Mouse (Mus musculus): ENCODE measurements around the gene Utp6.
"Not testable (repeated sequence)": the region's sequence is repeated elsewhere in the genome, so short reads cannot be mapped to it uniquely, and the experiment has no call there.

Gene Utp6

DNA sequence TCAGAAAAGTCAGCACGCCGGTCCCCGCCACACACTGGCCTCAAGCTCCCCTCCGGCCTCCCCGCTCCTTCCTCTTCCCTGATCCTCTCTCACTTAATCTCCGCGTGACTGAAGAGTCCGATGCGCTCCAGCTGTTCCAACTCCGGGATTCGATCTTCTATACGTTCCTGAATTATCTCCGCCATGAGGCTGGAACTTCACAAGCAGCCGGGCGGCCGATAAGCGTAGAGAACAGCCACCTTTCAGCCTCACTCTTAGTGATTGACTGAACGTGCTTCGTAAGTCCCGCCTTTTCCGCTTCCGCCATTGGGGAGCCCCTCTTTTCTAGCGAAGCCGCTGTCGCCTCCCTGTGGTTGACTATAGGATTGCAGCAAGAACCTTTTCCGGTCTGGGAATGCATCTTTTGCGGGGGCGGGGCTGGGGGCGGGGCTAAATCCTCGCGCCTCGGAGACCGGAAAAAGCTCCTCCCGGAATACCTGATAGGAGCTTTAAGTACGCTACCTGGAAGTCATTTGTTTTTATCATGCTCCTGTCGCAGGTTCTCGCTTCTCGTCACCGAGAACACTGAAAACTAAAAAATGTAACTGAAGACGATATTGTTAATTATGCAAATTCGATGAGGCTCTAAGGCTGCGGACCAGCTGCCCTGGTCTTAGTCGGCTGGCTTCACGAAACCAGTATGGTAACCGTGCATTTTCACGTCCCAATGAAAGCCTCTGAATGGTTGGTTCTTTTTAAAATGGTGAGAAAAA, at the start of gene Utp6:
Gene Utp6 (minus strand): TSS at position 266 of the 752 bp plus-strand sequence.
- peak; percentile 100 for DNase-seq (ENCODE audit: low read depth, low spot score)

DNA sequence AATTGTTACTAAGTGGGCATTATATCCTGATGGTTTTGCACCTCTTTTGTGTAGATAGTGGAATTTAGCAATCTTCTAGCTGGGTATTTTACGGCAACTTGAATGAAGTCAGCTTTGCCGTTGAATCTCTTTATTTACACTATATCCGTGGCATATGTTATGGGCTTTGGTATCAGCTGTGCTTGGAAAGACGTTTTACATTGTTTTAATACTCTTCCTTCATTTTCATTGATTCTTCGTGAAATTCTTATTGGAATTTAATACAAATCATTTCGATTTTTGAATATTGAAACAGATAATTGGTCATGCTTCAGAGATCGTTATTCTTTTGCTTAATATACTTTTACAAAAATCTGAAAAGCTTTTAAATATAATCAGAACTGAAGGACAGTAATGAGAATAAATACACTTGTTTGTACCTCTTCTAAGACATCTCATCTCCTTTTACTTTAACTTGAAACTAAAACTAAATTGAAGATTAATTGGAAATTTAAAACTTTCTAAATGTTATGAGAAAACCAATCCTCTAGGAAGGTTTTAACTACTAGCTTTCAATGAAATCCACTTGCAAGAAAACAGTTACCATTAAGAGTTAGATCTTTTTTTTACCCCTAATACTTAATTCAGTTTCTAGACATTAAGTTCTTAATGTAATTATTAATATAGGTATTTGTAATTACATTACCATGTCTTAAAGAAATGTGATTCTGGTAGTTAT, 32.2 kb upstream of the Utp6 start:
- DNase-seq (ENCODE audit: low read depth, low spot score) = peak; percentile 19

DNA sequence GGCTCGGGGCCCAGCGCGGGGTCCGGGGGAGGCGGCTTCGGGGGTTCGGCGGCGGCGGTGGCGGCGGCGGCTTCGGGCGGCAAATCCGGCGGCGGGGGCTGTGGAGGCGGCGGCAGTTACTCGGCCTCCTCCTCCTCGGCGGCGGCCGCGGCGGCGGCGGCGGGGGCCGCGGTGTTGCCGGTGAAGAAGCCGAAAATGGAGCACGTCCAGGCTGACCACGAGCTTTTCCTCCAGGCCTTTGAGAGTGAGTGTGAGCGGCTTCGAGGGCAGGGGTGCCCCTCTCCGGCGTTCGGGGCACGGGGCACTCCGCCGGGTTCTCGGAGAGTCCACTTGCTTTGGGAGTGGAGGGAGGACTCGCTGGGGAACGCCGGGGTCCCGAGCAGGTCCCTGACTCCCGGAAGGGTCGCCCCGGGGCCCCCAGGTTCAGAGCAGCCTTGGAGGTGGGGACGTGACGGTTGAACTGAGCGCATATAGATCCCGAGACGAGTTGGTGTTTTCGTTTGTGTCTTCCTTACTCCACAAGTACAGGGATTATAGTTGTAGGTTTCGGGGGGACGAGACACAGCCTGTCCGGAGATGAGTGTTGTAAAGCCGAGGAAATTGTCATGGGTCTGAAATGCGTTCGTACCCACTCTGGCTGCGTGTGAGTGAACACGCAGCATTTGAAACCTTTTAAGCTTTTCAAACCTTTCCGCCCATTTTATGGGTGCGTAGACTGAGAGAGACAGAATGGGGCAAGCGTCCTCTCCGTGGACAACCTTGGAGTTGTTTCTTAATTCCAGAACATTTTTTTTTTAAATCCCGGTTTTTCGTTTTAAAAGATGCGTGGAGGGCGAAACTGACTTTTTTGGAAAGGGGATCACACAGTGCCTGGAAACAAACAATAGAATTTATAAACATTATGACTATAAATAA, 31.4 kb upstream of the Utp6 start:
- peak; percentile 47 for DNase-seq (ENCODE audit: low read depth, low spot score)

DNA sequence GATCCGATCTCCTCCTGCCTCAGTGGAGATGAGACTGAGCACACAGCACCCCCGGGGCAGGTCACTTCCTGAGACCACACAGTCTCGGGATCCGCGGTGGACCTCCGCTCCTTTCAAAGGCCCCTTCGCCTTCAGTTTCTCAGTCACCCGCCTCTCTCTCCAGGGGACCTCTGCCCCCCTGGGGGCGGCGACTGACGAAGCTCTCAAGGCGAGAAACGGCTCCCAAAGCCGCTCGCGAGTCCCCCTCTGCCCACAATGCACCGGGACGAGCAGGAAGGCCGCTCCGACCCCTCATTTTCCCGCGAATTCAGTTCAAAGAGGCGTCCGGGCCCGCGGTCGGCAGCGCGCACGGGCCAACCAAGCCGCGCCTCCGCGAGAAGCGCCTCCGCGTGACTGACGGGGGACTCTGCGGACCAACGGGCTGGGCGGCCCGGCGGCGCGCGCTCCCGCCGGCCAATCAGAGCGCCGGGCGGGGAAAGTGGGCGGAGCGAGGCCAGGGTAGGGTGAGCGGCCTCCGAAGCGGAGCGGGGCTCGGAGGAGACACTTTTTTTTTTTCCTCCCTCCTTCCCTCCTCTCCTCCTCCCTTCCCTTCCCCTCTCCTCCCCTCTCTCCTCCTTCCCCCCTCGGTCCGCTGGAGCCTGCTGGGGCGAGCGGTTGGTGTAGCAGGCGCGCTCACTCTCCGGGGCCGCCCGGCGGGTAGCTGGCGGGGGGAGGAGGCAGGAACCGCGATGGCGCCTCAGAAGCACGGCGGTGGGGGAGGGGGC, 30.6 kb upstream of the Utp6 start, which contains the start of gene Suz12:
Gene Suz12 (plus strand): TSS at position 515 of the 764 bp plus-strand sequence.
- DNase-seq (ENCODE audit: low read depth, low spot score) = peak; percentile 94

DNA sequence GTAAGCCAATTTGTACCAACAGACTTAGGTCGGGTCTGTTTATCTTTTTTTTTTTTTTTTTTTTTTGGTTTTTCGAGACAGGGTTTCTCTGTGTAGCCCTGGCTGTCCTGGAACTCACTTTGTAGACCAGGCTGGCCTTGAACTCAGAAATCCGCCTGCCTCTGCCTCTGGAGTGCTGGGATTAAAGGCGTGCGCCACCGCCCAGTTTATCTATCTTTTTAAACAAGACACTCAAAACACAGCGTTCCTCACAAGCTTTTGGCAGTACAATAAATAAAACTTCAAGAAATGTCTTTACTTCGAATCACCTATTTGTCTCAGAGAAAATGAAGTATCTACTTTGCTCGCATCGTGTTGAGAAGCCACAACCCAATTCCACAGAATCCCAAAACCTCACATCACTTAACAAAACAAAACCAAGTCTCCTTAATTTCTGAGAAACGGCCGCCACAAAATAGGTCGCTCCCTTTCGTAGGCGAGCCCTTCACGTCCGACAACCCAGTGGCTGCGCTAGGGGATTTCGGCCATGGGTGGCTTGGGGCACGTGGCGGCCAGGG, 29.9 kb upstream of the Utp6 start:
- peak; percentile 52 for DNase-seq (ENCODE audit: low read depth, low spot score)

DNA sequence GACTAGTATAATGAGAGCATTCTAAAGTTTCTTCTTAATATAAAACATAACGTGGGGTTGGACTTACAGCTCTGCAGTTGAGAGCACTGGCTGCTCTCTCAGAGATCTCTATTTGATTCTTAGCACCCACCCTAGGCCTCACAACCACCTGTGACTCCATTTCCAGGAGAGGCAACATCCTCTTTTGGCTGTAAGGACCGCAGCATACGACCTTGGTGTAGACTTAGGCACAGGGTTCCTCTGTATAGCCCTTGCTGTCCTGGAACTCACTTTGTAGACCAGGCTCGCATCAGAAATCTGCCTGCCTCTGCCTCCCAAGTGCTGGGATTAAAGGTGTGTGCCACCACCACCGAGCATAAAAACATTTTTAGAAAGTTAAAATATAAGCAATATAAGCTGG, 29.4 kb upstream of the Utp6 start:
- DNase-seq (ENCODE audit: low read depth, low spot score) = no peak

DNA sequence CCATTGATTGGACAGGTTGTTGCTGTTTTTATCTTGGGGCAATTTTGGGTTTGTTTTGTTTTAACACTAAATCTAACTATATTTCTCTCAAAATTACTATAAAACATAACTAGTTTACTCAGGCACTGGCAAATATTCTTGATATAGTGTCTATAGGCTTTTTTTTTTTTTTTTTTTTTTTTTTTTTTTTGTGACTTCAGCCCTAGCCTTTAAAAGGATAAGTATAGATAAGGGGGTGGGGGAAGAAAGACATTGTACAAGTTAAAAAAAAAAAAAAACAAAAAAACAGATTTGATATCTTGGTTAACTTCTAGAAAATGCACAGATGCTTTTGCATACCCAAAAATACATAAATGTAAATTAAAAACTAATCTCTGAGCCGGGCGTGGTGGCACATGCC, 27.9 kb upstream of the Utp6 start:
- no peak for DNase-seq (ENCODE audit: low read depth, low spot score)

DNA sequence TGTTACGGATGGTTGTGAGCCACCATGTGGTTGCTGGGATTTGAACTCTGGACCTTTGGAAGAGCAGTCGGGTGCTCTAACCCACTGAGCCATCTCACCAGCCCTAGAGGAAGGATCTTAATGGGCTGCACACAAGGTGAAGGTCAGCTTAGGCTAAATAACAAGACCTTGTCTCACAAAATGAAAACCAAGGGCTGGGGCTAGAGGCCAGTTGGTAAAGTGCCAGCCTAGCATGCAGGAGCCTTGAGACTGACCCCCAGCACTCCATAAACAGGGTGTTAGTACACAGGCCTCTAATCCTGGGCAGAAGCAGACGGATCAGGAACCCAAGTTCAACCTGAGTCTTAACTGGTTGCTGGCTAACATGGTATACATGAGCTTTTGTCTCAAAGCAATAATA, 25.7 kb upstream of the Utp6 start:
- DNase-seq (ENCODE audit: low read depth, low spot score) = no peak

DNA sequence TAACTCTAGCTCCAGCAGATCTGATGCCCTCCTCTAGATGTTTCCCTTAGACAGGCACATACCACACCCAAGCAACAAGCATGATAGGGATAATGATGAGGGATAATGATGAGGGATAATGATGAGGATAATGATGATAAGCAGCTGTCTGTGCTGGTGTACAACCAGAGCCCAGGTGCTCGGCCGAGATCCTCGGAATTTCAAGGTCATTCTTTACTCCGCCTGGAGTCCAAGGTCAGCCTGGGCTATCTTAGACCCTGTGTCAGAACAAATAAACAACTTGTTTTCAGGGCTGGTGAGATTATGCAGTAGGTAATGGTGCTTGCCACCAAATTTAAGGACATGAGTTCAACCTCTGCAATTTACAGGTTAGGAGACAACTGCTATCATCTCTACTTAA, 24.7 kb upstream of the Utp6 start:
- DNase-seq (ENCODE audit: low read depth, low spot score) = no peak

DNA sequence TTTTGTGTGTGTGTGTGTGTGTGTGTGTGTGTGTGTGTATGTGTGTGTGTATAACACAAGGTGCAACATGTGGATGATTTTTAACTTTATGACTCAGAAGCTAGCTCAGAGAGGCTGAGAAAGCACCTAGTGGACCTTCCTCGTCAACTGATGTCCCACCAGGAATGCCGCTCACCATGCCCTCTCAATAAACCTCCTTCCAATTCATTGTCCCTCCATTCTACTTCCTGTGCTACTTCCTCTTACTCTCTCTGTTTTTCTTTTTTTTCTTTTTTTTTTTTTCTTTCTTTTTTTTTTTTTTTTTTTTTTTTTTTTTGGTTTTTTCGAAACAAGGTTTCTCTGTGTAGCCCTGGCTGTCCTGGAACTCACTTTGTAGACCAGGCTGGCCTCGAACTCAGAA, 15.6 kb upstream of the Utp6 start:
- DNase-seq (ENCODE audit: low read depth, low spot score) = not testable (repeated sequence)

DNA sequence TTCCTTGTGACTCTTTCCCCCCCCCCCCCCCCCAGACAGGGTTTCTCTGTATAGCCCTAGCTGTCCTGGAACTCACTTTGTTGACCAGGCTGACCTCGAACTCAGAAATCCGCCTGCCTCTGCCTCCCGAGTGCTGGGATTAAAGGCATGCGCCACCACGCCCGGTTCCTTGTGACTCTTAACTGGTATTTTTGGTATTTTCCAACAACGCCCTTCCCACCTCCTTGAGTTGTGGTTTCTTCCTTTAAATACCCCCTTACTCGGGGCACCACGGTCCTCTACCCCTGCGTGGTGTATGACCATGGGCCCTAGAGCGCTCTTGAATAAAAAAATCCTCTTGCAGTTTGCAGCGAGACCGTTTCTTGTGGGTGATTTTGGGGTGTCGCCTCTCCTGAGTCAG, 14.9 kb upstream of the Utp6 start:
- not testable (repeated sequence) for DNase-seq (ENCODE audit: low read depth, low spot score)

DNA sequence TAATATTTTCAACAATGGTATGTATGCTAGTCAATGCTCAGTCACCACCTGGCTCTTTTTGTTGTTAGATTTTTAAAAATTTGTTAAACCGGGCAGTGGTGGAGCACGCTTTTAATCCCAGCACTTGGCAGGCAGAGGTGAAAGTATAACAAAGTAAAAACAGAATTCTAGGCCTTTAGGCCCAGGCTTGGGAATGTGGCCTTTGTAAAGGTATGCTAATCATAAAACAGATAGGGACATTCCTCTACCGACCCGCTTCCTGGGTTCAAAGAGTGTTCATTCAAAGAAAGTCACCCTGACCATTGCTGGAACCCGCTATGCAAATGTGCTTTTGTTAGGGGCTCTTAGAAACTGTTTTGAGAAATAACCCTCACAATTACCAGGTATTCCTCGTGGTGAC, 14.5 kb upstream of the Utp6 start:
- not testable (repeated sequence) for DNase-seq (ENCODE audit: low read depth, low spot score)

DNA sequence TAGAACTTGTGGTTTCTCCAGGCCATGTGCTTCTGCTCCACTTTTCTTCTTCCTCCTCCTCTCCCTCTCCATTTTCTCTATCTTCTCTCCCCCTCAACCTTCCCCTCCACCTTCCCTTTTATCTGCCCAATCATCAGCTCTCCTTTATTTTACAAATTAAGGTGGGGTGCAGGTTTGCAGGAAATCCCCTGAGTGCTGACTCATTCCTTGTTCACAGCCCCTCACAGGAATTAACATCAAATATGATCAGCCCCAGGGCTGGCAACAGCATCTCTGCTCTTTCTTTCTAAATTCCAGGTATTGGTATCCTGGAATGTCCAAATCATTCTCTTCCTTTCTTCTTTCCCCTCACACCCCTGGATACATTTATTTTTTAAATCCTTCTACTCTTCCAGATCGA, 14.0 kb upstream of the Utp6 start:
- DNase-seq (ENCODE audit: low read depth, low spot score) = no peak

DNA sequence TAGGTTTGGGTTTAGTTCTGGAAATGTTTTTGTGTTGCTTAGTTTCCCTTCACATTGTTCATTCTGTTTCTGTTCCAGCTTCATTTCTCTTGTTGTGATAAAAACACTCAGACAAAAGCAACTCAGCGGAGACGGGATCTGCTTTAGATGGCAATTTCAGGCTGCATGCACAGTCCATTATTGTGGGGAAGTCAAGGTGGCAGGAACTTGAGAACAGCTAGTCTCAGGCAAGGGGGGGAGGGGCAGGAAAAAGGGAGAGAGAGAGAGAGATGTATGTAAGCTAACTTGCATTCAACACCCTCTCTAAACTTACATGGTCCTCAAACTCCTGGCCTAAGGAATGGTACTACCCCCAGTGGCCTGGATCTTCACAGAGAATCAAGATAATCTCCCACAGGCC, 13.2 kb upstream of the Utp6 start:
- DNase-seq (ENCODE audit: low read depth, low spot score) = no peak

DNA sequence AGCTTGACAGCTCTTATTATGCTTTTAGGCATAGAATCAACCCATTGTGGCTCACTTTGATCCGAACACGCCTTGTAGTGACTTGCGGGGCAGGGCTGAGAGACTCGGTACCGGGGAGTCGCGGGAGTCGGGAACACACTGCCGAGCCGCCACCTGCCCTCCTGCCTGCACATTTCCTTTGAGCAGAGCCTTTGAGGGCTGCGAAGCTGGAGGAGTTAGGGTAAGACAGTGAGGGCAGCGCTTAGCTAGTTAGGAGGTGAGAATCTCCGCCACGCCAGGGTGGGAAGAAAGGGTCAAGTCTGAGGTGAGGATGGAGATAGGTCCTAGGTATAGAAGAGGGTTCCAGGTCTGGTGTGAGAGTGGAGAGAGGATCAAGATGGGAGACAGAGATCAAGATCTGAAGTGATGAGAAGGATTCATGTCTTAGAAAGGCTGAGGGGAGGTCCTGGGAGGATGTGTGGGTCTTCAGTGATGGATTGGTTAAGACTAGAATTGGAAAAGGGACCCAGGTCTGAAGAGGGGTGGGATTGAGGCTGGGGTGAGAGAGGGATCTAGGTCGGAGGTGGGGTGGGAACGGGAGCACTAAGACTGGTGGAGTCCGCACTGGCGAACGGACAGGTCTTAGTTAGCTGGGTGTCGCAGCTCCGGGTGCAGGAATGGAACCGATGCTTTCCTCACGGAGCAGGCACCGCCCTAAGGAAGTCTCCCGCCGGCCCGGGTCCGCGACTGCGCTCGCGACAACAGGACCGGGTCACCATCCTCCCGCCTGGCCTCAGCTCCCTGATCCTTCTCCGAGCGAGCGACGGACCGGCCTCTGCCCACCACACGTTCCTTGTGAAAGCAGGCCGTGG, 11.7 kb upstream of the Utp6 start:
- no peak for DNase-seq (ENCODE audit: low read depth, low spot score)

DNA sequence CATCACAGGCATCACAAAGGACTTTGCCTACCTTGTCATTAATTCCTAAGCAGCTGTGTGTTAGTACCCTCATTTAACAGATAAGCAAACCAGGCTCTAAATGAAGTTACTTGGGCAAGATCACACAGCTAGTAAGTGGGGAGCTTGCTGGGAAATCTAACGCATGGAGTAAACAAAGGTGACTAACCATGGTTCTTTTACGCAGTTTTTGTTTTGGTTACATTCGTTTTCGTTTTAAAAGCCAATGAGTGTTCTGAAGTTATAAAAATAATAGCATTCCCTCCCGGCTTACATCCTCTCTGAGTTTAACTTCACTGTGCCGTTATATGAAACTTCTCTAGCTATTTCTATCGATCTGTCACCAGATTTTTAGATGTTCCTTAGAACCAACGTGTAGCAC, 10.9 kb upstream of the Utp6 start:
- DNase-seq (ENCODE audit: low read depth, low spot score) = no peak

DNA sequence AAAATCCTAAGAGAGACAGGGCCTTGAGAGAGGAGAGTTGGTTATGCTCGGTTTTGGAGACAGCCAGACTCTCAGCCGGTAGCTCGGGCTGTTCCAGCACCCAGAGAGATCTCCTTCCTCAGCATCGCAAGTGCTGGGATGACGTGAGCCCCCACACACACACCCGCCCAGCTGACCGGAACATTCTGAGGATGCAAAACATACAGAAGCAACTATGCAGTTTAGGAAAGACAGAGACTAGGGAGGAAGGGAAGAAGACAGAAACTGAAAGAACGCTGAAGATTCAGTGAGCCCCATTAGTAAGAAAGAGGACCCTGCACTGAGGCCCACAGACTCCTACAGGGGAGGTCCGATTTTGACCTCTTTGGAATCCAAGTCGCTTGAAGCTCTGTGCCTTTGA, 5.6 kb upstream of the Utp6 start:
- DNase-seq (ENCODE audit: low read depth, low spot score) = no peak

DNA sequence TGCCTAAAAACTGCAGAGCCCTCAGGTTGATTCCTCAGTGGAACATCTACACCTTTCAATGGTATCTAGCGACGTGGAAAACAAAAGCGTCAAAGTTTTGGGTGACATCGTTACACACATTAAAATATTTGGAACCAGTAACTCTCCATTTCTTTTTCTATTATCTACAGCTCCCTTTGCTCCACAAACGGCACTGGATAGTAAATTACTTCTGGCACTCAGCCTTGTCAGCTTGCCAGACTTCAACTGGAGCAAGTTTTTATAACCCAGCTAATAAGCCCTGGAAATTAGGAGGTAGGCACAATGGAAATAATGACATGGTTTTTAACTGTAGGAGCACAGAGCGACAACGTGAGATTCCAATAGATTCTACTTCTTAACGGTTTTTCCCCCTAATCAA, 3.7 kb upstream of the Utp6 start:
- no peak for DNase-seq (ENCODE audit: low read depth, low spot score)

DNA sequence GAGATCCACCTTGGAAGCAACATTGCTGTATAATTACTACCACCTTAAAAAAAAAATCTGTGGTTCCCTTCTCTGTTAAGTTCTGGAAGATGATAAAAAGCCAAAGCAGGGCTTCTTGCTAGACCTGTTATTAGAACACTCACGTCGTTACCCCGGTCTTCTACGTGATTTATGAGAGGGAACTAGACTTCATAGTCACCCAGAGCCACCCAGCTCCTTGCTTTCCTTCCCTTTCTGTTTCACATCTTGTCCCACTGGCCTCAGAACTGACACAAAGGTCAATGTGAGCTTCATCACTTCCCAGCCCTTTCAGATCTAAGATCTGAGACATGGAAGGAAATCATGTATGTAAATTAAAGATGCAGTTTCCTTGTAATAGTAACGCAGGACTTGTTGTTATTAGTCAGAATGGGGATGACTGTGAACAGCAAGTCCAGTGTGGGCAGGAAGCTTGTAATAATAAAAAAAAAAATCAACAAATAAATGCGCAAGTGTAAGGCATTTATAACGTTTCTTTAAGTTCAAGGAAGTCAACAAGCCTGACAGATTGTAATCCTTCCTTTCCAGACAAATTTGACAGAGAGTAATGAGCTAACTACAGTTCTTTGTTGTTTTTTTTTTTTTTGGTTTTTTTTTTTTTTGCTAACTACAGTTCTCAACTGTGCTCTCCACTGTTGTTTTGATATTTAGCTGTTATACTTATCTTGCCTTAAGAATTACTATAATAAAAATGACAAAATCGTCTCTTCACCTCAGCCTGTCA, 1.2 kb upstream of the Utp6 start:
- no peak for DNase-seq (ENCODE audit: low read depth, low spot score)

DNA sequence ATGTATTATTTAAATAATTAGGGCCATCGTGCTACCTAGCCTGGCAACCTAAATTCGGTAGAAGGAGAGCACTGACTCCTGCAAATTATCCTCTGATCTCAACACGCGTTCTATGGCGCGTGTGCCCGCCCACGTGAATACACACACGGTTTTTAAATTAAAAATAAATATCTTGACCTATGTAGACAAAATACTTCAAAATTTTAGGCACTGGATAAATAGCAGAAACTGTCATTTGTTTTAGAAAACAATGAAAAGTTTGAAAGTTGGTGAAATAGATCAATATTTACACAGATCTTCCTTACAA, 640 bp upstream of the Utp6 start:
- no peak for DNase-seq (ENCODE audit: low read depth, low spot score)

All from c-Kit-negative CD71-positive TER-119-positive erythroid progenitor cells, embryonic 14.5 days (primary cell).